Mouse (Mus musculus) erythroblast, embryonic 14.5 days (primary cell): ENCODE data around the gene Rps6kb1.

ENCODE experiments used
- GATA1 ChIP-seq: IDR thresholded peaks from 2 replicates; pipeline ENCODE4 v1.6.1; 2012; ENCODE audit warnings: low read length, inconsistent platforms, mixed read lengths
- TAL1 ChIP-seq: IDR thresholded peaks from 3 replicates; pipeline ENCODE4 v1.6.1; 2012; ENCODE audit warnings: low read length, inconsistent platforms, mixed read lengths

- no peak for TF ChIP-seq GATA1
- TF ChIP-seq TAL1 = no peak
These were observed 10.2 kb downstream of the Rps6kb1 start for GRCm38 (mm10) chr11:86534201-86534910.
